Mouse (Mus musculus): Measurements from ENCODE around the gene Chst5.
"Not testable (repeated sequence)": the region's sequence is repeated elsewhere in the genome, so short reads cannot be mapped to it uniquely, and the experiment has no call there.

Chst5 gene

DNA sequence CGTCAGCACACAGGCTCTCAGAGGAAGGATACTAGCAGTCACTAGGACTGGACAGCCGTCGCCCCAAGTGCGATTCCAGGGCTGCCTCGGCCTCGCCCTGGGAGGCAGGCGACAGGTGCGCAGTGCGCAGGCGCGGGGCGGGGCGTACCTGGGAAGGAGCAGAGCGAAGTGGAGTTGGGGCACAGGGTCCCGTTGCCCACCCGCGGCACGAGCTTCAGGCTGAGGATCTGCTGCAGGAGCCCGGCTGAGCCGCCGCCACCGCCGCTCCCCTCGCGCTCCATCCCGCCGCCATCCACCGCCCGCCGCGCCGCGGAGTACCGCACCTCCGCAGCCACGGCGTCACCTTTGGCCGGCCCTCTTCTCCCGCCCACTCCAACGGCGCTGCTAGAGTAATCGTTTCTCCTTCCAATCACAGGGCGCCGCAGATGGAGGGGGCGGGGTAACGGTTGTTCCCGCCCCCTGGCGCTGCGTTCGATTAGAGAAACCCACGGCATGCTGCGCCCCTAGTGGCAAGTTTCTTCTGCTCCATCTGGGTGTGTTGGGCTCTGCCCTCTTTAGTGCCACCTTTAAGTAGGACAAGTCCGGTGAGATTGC lies 33.8 kb downstream of the Chst5 start, which contains the start of gene Tmem170:
Tmem170 (minus strand) TSS at position 396 of the 594 bp plus-strand sequence.
- in situ Hi-C loops (cut with MboI; ENCODE audit: low sequenced_read_pairs), result no loop called here

DNA sequence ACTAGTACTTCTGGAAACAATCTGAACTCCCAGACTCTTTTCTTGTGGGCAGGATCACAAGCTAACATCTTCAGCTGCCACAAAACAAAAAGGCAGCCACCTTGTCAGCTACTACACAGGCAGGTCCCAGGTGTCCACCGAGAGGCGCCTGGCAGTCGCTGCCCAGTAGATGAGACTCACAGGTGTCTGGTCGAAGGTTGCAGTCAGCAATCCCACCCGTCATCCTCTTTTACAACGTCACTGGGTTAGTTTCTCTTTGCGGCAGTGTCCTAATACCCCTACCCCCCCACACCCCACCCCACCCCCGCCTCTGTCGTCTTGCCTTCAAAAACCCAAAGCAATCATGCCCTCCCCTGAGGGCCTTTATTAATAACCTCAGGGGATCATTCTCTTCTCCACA lies 34.5 kb downstream of the Chst5 start:
- in situ Hi-C loops (cut with MboI; ENCODE audit: low sequenced_read_pairs), result no loop called here

DNA sequence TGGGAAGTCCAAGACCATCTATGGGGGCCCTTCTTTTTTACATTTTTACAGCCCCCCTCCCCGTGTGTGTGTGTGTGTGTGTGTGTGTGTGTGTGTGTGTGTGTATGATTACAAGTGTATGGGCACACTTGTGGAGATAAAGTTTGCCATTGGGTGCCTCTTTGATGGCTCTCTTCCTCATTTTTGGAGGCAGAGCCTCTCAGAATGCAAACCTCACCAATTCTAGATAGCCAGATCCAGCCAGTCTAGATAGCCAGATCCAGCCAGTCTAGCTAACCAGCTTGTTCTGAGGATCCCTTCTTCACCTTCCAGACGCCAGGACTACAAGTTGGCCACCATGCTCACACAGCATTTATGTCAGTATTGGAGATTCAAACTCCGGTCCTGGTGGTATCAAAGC lies 39.0 kb downstream of the Chst5 start:
- in situ Hi-C loops (cut with MboI; ENCODE audit: low sequenced_read_pairs), result no loop called here

DNA sequence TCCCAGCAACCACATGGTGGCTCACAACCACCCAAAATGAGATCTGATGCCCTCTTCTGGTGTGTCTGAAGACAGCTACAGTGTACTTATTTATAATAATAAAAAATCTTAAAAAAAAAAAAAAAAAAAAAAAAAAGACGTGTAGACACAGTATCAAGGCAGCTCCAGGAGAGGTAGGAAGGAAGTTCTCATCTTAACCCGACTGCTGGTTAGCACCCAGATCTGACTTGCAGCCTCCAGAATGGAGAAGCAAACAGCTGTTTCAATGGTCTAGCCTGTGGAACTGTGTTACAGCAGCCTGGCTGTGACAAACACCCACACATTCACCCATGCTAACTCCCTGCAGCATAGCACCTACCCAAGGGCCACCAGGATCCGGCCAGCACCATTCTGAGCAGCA lies 39.9 kb downstream of the Chst5 start:
- in situ Hi-C loops (cut with MboI; ENCODE audit: low sequenced_read_pairs), result no loop called here

DNA sequence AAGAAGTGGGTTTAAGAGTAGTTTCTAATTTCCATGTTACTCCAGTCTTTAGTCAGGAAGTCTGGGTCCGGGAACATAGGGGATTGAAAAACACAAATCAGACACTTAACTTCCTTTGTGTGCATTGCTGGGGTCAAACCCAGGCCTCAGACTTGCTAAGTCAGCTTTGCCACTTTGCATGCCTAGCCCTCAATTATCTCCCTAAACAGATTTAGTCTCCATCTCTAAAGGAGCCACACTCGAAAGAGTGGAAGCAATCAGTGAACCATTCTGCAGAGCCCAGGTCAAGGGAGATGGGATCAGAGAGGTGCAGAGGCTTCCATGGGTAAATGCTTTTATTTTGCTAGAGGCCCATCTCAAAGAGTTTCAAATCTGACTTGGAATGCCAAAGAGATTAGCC lies 41.6 kb downstream of the Chst5 start:
- in situ Hi-C loops (cut with MboI; ENCODE audit: low sequenced_read_pairs), result no loop called here

DNA sequence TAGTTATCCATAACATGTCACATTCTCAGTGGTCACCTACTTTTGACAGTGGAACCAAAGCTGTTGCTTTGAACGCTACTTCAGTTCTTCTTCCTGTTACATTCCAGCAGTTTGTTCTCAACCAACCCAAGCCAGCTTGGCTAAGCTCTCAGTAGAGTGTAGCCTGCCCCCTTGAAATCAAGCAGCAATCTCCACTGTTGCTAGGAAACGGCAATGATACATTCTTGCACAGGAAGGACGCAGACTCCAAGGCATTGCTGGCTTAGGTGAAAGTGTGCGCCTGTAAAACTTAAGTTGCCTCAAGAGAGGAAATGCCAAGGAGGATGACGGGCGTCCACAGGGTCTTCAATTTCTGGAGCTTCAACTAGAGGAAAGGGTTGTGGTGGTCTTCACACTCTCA lies 44.4 kb downstream of the Chst5 start:
- in situ Hi-C loops (cut with MboI; ENCODE audit: low sequenced_read_pairs), result no loop called here

DNA sequence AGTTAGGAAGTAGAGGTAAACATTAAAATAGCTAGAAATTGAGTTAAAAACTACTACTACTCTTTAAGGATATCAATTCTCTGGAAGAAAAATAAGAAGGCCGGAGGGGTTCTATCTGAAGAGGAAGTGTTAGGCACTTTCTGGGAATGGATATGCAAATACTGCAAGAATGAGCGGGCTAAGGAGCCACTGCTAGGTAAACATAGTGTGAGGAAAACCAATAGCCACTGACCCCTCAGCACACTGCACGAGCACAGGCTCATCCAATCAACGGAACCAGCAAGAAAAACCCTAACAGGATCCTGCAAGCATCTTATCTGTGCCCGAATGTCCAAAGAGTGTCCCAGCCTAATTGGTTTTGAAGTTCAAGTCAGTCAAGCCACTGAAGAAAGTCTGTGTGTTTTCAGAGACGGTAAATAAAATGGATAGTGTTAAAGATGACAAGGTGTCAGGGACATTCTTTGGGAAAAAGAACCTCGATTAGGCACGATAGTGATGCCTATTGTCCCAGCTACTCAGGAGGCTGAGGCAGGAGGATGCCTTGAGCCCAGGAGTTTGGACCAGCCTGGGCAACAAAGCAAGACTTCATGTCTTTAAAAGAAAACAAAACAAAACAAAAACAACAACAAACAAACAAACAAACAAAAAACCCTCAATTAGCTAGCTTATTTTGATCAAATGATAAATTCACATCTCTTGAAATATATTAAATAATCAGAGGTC lies 45.0 kb downstream of the Chst5 start:
- in situ Hi-C loops (cut with MboI; ENCODE audit: low sequenced_read_pairs), result no loop called here

DNA sequence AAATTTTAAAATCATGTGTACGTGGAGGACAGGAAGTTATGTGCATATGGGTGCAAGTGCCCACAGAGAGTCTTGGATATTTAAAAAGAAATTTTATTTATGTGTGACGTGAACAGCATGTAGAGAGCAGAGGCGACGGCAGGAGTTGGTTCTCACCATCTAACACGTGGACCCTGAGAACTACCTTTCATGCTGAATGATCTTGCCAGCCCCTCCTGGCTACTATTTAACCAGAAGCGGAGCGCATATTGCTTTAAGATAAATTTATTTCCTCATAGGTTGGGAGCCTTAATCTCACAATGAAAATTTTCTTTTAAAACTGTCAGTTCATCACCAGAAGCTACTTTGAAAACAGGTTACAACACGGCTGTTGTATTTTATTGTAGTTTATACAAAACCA lies 45.6 kb downstream of the Chst5 start:
- in situ Hi-C loops (cut with MboI; ENCODE audit: low sequenced_read_pairs), result no loop called here

DNA sequence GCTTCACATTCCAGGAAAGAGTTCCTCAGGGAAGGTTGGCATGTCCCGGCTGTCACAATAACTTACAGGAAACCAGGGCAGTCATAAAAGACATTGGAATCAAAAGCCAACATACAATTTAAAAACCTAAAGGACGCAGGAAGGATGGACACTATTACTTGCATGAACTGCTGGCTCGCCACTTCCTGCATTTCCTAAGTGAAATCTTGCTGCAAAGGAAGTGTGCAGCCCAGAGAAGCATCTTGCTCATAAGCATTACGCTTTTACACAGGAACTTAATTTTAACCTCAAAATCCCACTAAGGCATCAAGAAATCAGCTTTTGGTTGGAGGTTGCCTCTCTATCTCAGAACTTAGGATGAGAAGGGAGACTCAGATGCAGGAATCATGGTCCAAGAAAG lies 47.0 kb downstream of the Chst5 start:
- in situ Hi-C loops (cut with MboI; ENCODE audit: low sequenced_read_pairs), result no loop called here

DNA sequence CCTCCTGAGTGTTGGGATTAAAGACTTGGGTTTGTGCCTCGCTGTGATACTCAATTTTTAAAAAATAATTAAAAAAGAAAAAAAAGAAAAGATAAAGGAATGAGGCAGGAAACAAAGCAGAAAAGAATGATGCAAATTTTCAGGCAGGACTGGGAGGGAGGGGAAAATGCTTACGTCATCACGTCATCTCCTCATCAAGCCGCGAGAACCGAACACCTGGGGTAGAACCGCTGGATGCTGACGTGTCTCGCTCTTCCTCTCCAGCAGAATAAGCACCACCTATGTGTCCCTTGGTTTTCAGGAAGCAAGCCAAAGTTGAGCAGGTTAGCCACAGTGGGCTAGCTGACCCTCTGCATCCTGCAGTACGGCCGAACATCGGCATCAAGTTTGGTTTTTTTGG lies 54.3 kb downstream of the Chst5 start:
- in situ Hi-C loops (cut with MboI; ENCODE audit: low sequenced_read_pairs), result no loop called here

DNA sequence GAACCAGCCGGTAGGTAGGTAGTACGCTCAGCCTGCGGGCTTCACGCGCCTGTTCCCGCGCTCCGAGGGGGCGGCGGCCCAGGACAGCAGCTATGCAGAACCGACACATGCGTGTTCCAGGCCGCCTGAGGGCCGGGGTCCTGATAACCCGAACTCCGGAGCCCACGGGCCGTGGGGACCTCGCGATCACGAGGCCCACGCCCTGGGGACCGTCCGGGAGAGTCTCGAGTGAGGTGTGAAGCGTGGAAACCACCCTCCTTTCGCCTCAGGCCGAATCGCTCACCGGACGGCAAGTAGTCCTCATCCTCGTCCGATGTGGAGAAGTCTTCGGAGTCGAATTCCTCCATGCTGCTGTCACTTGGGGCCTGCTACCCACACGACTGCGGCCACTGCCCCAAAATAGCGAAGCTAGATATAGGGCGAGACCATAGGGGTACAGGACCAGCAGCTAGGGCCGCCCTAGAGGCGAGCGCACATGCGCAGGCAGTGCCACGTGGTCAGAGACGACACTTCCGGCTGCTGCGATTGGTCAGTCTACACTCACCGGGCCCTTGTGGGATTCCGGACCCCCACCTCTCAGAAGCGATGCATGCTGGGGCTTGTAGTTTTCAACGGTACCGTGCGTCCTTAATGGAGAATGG lies 56.3 kb downstream of the Chst5 start, which contains the start of gene Cfdp1:
Cfdp1 (minus strand) TSS at position 431 of the 641 bp plus-strand sequence.
- in situ Hi-C loops (cut with MboI; ENCODE audit: low sequenced_read_pairs), result no loop called here

DNA sequence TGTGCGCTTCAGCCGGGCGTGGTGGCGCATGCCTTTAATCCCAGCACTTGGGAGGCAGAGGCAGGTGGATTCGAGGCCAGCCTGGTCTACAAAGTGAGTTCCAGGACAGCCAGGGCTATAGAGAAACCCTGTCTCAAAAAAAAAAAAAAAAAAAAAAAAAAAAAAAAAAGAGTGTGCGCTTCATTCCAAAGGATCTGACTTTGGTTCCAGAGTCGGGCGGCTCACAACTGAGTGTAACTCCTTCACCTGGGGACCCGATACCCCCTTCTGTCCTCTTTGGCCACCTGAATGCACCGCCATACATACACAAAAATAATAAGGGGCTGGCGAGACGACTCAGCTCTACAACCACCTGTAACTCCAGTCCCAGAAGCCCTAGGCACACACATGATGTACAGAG lies 57.0 kb downstream of the Chst5 start:
- in situ Hi-C loops (cut with MboI; ENCODE audit: low sequenced_read_pairs), result not testable (repeated sequence)

DNA sequence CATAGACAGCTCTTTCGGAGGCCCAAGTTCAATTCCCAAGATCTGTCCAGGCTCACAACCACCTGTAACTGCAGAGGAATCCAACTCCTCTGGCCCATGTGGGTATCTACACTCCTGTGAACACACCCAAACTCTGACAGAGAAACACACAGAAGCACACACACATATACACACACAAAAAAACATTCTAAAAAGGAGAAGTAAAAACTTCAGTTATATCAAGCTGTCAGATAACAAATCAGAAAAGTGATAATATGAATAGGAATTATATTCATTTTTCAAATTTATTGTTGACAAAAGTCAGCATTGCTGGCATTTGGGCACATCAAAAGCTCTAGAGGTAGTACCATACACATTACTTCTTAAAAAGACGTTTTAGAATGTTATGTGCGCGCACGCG lies 63.5 kb downstream of the Chst5 start:
- in situ Hi-C loops (cut with MboI; ENCODE audit: low sequenced_read_pairs), result no loop called here

All from CH12F3 (cell line).